Mouse (Mus musculus) ES-E14 (cell line): Measurements from ENCODE around the gene D130052B06Rik. TPM values are rescaled to one million over a fixed set of nuclear protein-coding genes. Genes with fewer than 3 reads are reported as not detected.
A peak's percentile ranks its signal among the peaks of the same experiment; 100 is the strongest.

Experiments used
- DNase-seq: peaks from one replicate; pipeline ENCODE4 v3.0.0-alpha.2; 2013; ENCODE audit warnings: low read depth, low spot score
- H3K27ac ChIP-seq: 2 replicates; pipeline ENCODE4 v1.5.1; 2012; ENCODE audit warnings: low read depth, mild to moderate bottlenecking, low read length, moderate library complexity, mixed read lengths; ENCODE audit not compliant: poor library complexity, insufficient read depth, severe bottlenecking
- H3K36me3 ChIP-seq: 2 replicates; pipeline ENCODE4 v1.6.1; 2012; ENCODE audit warnings: mild to moderate bottlenecking, low read length, moderate library complexity, mixed read lengths; ENCODE audit not compliant: control insufficient read depth, poor library complexity, insufficient read depth, severe bottlenecking
- H3K4me1 ChIP-seq, 2 experiments: fragments of 150-350 bp in 1 of 2; sonication (generic) in 1 of 2; 2 replicates each; pipeline ENCODE4 v1.6.1; 2012; ENCODE audit warnings: low read length in 2 of 2, mild to moderate bottlenecking in 1 of 2, mixed read lengths in 1 of 2; ENCODE audit not compliant: control insufficient read depth in 2 of 2, insufficient read depth in 2 of 2, poor library complexity in 1 of 2
- H3K4me3 ChIP-seq, 2 experiments: fragments of 150-350 bp in 1 of 2; sonication (generic) in 1 of 2; 2 replicates each; pipeline ENCODE4 v1.5.1; 2012; ENCODE audit warnings: low read length in 2 of 2, low read depth in 1 of 2, mild to moderate bottlenecking in 1 of 2, mixed read lengths in 1 of 2; ENCODE audit not compliant: insufficient read depth in 1 of 2, poor library complexity in 1 of 2, severe bottlenecking in 1 of 2
- H3K9ac ChIP-seq: 2 replicates; pipeline ENCODE4 v1.6.1; 2012; ENCODE audit warnings: low read depth, mild to moderate bottlenecking, low read length, mixed read lengths; ENCODE audit not compliant: poor library complexity, insufficient read depth, severe bottlenecking
- H3K9me3 ChIP-seq: fragments of 150-350 bp; sonication (generic); 2 replicates; pipeline ENCODE4 v1.6.1; 2012; ENCODE audit warnings: low read depth, mild to moderate bottlenecking, low read length; ENCODE audit not compliant: control insufficient read depth, insufficient read depth
- CHD2 ChIP-seq: IDR thresholded peaks from 2 replicates; pipeline ENCODE4 v1.6.1; 2014; ENCODE audit warnings: mild to moderate bottlenecking, low read depth, low read length, inconsistent platforms
- HCFC1 ChIP-seq: IDR thresholded peaks from 2 replicates; pipeline ENCODE4 v1.6.1; 2012; ENCODE audit warnings: low read length, inconsistent platforms, borderline replicate concordance; ENCODE audit not compliant: insufficient read depth
- MAFK ChIP-seq: IDR thresholded peaks from 2 replicates; pipeline ENCODE4 v1.6.1; 2014; ENCODE audit warnings: mild to moderate bottlenecking, low read depth, low read length, inconsistent platforms; ENCODE audit not compliant: insufficient read depth
- ZC3H11A ChIP-seq: IDR thresholded peaks from 2 replicates; pipeline ENCODE4 v1.6.1; 2012; ENCODE audit warnings: low read depth, mild to moderate bottlenecking, inconsistent platforms, low read length, borderline replicate concordance
- ZNF384 ChIP-seq: IDR thresholded peaks from 2 replicates; pipeline ENCODE4 v1.6.1; 2012; ENCODE audit warnings: low read depth, low read length, inconsistent platforms
- in situ Hi-C, 2 experiments: fragments of 600-800 bp; cut with MboI; formaldehyde crosslinking; loops; one replicate each; pipeline ENCODE4 v1.15.1; 2025; ENCODE audit warnings: low sequenced_read_pairs in 2 of 2, inconsistent platforms in 1 of 2; ENCODE audit not compliant: unreplicated experiment in 2 of 2
- total RNA-seq: library from RNA; depleted of rRNA; stranded (reverse); fragments of 300-350 nt; gene quantifications from 2 replicates; pipeline ENCODE4 v1.2.3, GENCODE M21; 2012; rRNA removed

D130052B06Rik gene
- total RNA-seq: 0.09 TPM in 1 of 2 replicates, not detected in the other

GRCm38 (mm10) chr11:33598986-33599385 lies at the start of gene D130052B06Rik:
TSS of gene D130052B06Rik (plus strand) at chr11:33599302.
- no peak for TF ChIP-seq CHD2
- Histone ChIP-seq H3K27ac (no peak within 1 kb of the TSS), H3K4me1 (peaks cover 3 to 4% of the 10 kb centered on the region in 2 experiments; a peak in 1 of 4 replicates), H3K9ac (no peak within 1 kb of the TSS), H3K36me3 (no peaks in the 10 kb centered on the region), H3K4me3 (no peak within 1 kb of the TSS), H3K9me3 (no peaks in the 10 kb centered on the region)
- in situ Hi-C loops: no loop called here
- no peak for DNase-seq

- in situ Hi-C loops: loop anchor here in 1 of 2 experiments (5.0 kb wide), 1 partner anchor 374 kb away; no protein-coding TSS in a partner anchor
- H3K9ac ChIP-seq: no peak overlapping the region
- TF ChIP-seq ZC3H11A (no peak), ZNF384 (0 out of 2 replicates have a peak, but pooled peaks have one; percentile 41), CHD2 (peak; percentile 25; the same call in 1 of the 2 replicates)
- H3K9me3 ChIP-seq: no peaks in the 10 kb centered on the region
- peaks cover 2% of the 10 kb centered on the region; the same call in 1 of the 2 replicates for H3K36me3 ChIP-seq
- peak overlapping the region; percentile 66 for H3K27ac ChIP-seq
- no peak for DNase-seq
- peak overlapping the region in 1 of 2 experiments; percentile 37; a peak in 2 of 4 replicates for H3K4me3 ChIP-seq
- H3K4me1 ChIP-seq: peaks cover 6 to 11% of the 10 kb centered on the region in 2 experiments; a peak in 3 of 4 replicates
Observed at GRCm38 (mm10) chr11:33550861-33551560, 48.1 kb upstream of the D130052B06Rik start.

- H3K9ac ChIP-seq: no peak overlapping the region
- no peak for DNase-seq
- TF ChIP-seq ZNF384 (no peak), ZC3H11A (peak; percentile 98), HCFC1 (no peak), CHD2 (no peak)
- H3K36me3 ChIP-seq: peaks cover 2% of the 10 kb centered on the region; the same call in 1 of the 2 replicates
- H3K4me1 ChIP-seq: peaks cover 6 to 11% of the 10 kb centered on the region in 2 experiments; a peak in 3 of 4 replicates
- in situ Hi-C loops: loop anchor here in 1 of 2 experiments (5.0 kb wide), 1 partner anchor 377 kb away; no protein-coding TSS in a partner anchor
- H3K9me3 ChIP-seq: no peaks in the 10 kb centered on the region
- no peak overlapping the region for H3K27ac ChIP-seq
- H3K4me3 ChIP-seq: no peak overlapping the region
Observed at GRCm38 (mm10) chr11:33554123-33554522, 45.0 kb upstream of the D130052B06Rik start.

- H3K9me3 ChIP-seq: no peaks in the 10 kb centered on the region
Observed at GRCm38 (mm10) chr11:33563921-33564320, 35.2 kb upstream of the D130052B06Rik start.

GRCm38 (mm10) chr11:33570413-33570812 lies 28.7 kb upstream of the D130052B06Rik start:
- H3K9ac ChIP-seq: no peak overlapping the region
- no peak for DNase-seq
- H3K36me3 ChIP-seq: no peaks in the 10 kb centered on the region; the same call in 1 of the 2 replicates
- no peak overlapping the region for H3K4me3 ChIP-seq
- TF ChIP-seq MAFK (no peak), ZC3H11A (no peak), HCFC1 (no peak), CHD2 (no peak), ZNF384 (no peak)
- H3K9me3 ChIP-seq: no peaks in the 10 kb centered on the region
- in situ Hi-C loops: no loop called here
- H3K27ac ChIP-seq: no peak overlapping the region
- H3K4me1 ChIP-seq: peaks cover 0 to 2% of the 10 kb centered on the region in 2 experiments; a peak in 1 of 4 replicates

More at GRCm38 (mm10) chr11:33563921-33564320, 35.2 kb upstream of the D130052B06Rik start:
- peaks cover 4 to 9% of the 10 kb centered on the region in 2 experiments; a peak in 3 of 4 replicates for H3K4me1 ChIP-seq
- DNase-seq: no peak
- H3K9ac ChIP-seq: no peak overlapping the region
- in situ Hi-C loops: no loop called here
- no peak for TF ChIP-seq CHD2
- TF ChIP-seq ZNF384: no peak
- H3K36me3 ChIP-seq: no peaks in the 10 kb centered on the region
- H3K4me3 ChIP-seq: no peak overlapping the region
- H3K27ac ChIP-seq: no peak overlapping the region
